Mouse (Mus musculus) embryonic facial prominence, embryonic 12.5 days (tissue): Measurements from ENCODE around the gene Prr5l. TPM values are rescaled to one million over a fixed set of nuclear protein-coding genes. Genes with fewer than 3 reads are reported as not detected.
"Not testable (repeated sequence)": the region's sequence is repeated elsewhere in the genome, so short reads cannot be mapped to it uniquely, and the experiment has no call there.

Experiments
- ATAC-seq: fragments of 200-750 bp; cut with Nextera tagmentation; 2 replicates; pipeline ENCODE4 v1.8.0; 2017; ENCODE audit not compliant: insufficient number of reproducible peaks, insufficient read depth, low FRiP score, low TSS enrichment
- H3K27ac ChIP-seq: fragments of 300-500 bp; sonication (generic); 2 replicates; pipeline ENCODE4 v1.5.1; 2016; ENCODE audit warnings: mild to moderate bottlenecking
- H3K27me3 ChIP-seq: fragments of 300-500 bp; sonication (generic); 2 replicates; pipeline ENCODE4 v1.6.1; 2016; ENCODE audit warnings: mild to moderate bottlenecking, moderate library complexity
- H3K36me3 ChIP-seq: fragments of 300-500 bp; sonication (generic); 2 replicates; pipeline ENCODE4 v1.6.1; 2016; ENCODE audit warnings: mild to moderate bottlenecking
- H3K4me1 ChIP-seq: fragments of 300-500 bp; sonication (generic); 2 replicates; pipeline ENCODE4 v1.6.1; 2016
- H3K4me2 ChIP-seq: fragments of 300-500 bp; sonication (generic); replicated peaks from 2 replicates; pipeline ENCODE4 v1.6.1; 2016; ENCODE audit warnings: mild to moderate bottlenecking, moderate library complexity
- H3K4me3 ChIP-seq: fragments of 300-500 bp; sonication (generic); 2 replicates; pipeline ENCODE4 v1.5.1; 2016; ENCODE audit warnings: mild to moderate bottlenecking
- H3K9ac ChIP-seq: fragments of 300-500 bp; sonication (generic); 2 replicates; pipeline ENCODE4 v1.6.1; 2016; ENCODE audit warnings: mild to moderate bottlenecking, moderate library complexity
- H3K9me3 ChIP-seq: fragments of 300-500 bp; sonication (generic); 2 replicates; pipeline ENCODE4 v1.6.1; 2016; ENCODE audit warnings: mild to moderate bottlenecking, moderate library complexity
- WGBS: fragments of 180-500 bp; shearing (Covaris S2); methylation state at CpG from one replicate; pipeline ENCODE4 v1.1.7; 2016; 5-methylcytosine and 5-hydroxymethylcytosine counted together
- polyA plus RNA-seq: library from polyadenylated mRNA; unstranded; fragments of >200 nt; fragmentation: Nextera tagmentation; extraction: Ambion mirVana; gene quantifications from 2 replicates; pipeline ENCODE4 v1.2.1, GENCODE M21; 2016

The Prr5l gene
- polyA plus RNA-seq, 1 experiment from 2014 or later, result 21.4 TPM

DNA sequence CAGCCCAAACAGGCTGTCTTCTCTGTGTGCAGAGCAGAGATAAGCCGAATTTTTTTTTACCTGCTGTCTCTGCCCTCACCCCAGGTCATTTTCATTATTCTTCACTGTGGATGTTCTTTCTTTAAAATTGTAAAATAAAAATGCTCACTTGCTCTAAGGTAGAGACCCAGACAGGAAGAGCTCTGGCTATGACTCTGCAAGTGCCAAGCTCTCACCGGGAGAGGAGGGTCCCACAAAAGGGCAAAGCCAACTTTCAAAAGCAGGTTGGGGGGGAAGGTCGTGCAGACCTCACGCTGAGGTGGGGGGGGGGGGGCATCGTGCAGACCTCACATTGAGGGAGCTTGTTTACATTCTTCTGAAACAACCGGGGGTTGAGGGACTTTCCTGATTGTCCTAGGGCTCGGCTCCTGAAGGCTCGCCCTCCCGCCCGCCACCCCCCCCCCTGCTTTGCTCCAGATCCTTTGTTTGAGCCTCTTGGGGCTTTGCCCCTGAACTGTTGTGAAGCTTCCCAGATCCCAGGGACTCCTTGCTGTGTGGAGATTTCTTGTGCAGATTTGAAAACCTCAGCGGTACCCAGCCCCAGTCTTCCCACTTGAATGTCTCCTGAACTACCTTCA lies 127.8 kb downstream of the Prr5l start:
- 6% methylated on average over 11 of the region's 11 CpGs for WGBS
- no peak for ATAC-seq
- no peaks in the 10 kb centered on the region for H3K27me3 ChIP-seq
- peak overlapping the region; percentile 30; the same call in 1 of the 2 replicates for H3K9ac ChIP-seq
- peak overlapping the region; percentile 84 for H3K27ac ChIP-seq
- peaks cover 63% of the 10 kb centered on the region for H3K4me1 ChIP-seq
- no peak overlapping the region for H3K4me3 ChIP-seq
- no peaks in the 10 kb centered on the region for H3K36me3 ChIP-seq
- H3K9me3 ChIP-seq, result no peaks in the 10 kb centered on the region
- H3K4me2 ChIP-seq, result peak overlapping the region; percentile 43

DNA sequence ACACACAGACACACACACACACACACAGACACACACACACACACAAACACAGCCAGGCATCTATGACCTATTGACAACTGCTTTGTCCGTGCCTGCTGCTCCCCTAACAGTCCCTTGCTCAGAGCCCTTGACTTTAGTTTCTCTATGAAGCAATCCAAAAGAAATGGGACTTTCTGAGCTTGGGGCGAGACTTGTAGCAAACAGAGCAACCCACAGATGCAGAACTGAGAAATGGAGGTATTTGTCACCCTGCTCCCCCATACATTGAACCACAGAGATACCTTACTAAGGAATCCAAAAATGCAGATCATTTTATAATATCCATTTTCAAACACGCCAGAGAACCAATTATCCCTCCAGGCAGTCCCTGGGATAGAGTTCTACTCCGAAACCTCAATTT lies 128.4 kb downstream of the Prr5l start:
- Histone ChIP-seq H3K27me3 (no peaks in the 10 kb centered on the region), H3K4me2 (peak overlapping the region; percentile 43), H3K27ac (peak overlapping the region; percentile 84; the same call in 1 of the 2 replicates), H3K4me1 (peaks cover 64% of the 10 kb centered on the region), H3K4me3 (no peak overlapping the region), H3K9ac (no peak overlapping the region), H3K36me3 (no peaks in the 10 kb centered on the region), H3K9me3 (no peaks in the 10 kb centered on the region)
- no peak for ATAC-seq
- 25% methylated on average over 4 of the region's 4 CpGs for WGBS

DNA sequence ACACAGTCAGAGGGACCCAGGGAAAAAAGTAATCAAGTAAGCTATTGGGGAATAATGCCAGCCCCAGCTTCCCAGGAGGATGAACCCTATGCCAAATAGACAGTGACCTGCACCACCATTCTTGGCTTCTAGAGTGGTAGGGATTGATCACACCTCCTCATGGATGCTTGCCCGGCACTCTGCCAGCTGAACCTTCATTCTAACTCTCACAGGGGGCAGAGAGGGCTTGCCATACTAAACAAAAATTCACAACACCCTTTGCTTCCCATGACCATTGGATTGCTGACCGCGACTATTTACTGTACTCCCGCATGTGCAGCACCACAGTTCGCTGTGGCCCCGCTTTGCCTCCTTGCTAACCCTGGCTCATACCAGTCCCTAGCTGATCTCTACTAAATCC lies 129.8 kb downstream of the Prr5l start:
- no peak overlapping the region for H3K4me2 ChIP-seq
- no peak overlapping the region for H3K9ac ChIP-seq
- no peaks in the 10 kb centered on the region for H3K27me3 ChIP-seq
- ATAC-seq, result no peak
- no peaks in the 10 kb centered on the region for H3K9me3 ChIP-seq
- H3K27ac ChIP-seq, result no peak overlapping the region
- H3K4me1 ChIP-seq, result peaks cover 64% of the 10 kb centered on the region
- H3K4me3 ChIP-seq, result no peak overlapping the region
- H3K36me3 ChIP-seq, result no peaks in the 10 kb centered on the region
- 95% methylated on average over 6 of the region's 6 CpGs for WGBS

DNA sequence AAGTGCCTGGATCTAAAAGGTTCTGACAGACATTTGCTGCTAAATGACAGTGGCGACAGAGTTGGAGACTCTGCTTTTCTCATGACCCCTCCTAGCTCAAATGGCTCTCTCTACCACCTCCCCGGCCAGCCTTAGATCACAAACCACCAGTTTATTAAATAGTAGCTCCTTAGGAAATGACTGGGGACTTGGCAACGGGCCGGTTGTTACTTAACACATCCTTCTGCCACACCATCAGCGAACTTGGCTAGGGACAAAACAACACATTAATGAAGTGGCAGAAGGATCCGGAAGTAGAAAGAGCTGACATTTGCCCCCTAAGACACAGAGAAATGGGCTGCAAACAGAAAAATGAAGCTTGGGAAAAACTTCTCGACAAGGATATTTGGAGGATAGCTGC lies 130.4 kb downstream of the Prr5l start:
- no peaks in the 10 kb centered on the region for H3K27me3 ChIP-seq
- no peak overlapping the region for H3K4me2 ChIP-seq
- no peak overlapping the region for H3K9ac ChIP-seq
- peaks cover 61% of the 10 kb centered on the region for H3K4me1 ChIP-seq
- H3K27ac ChIP-seq, result no peak overlapping the region; the same call in 1 of the 2 replicates
- no peaks in the 10 kb centered on the region for H3K36me3 ChIP-seq
- WGBS, result 78% methylated on average over 7 of the region's 7 CpGs
- no peak overlapping the region for H3K4me3 ChIP-seq
- no peak for ATAC-seq
- H3K9me3 ChIP-seq, result no peaks in the 10 kb centered on the region

DNA sequence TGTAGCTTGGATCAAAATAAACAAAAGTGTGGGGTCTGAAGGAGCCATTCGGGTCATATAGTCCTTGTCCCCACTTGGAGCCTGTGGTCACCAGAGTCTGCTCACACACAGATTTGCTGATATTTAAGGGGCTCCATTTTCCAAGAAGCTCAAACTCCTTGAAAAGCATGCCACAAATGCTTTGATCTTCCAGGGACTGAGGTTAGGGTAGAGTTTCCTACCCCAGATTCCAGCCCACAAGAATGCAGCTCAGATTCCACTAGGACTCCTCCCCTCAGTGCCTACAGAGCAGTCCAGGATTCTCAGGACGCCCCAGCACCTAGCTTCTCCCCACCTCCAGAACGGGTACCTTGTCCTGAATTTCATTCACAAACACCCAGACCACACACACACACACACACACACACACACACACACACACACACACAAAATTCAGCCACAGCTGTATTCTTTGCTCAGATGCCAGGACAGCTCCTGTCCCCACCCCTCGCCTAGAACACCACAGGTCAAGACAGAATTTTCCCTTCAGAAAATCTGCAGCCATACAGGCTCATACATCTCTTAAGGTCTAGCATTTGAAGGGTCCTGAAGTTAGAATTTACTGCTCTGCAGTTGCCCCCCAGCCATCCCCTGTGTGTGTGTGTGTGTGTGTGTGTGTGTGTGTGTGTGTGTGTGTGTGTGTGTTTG lies 131.4 kb downstream of the Prr5l start:
- Histone ChIP-seq H3K9ac (no peak overlapping the region), H3K9me3 (no peaks in the 10 kb centered on the region), H3K27ac (peak overlapping the region; percentile 77), H3K4me3 (no peak overlapping the region), H3K27me3 (no peaks in the 10 kb centered on the region), H3K4me1 (peaks cover 55% of the 10 kb centered on the region), H3K4me2 (no peak overlapping the region), H3K36me3 (no peaks in the 10 kb centered on the region)
- WGBS, result 8% methylated on average over 4 of the region's 4 CpGs
- ATAC-seq, result no peak

DNA sequence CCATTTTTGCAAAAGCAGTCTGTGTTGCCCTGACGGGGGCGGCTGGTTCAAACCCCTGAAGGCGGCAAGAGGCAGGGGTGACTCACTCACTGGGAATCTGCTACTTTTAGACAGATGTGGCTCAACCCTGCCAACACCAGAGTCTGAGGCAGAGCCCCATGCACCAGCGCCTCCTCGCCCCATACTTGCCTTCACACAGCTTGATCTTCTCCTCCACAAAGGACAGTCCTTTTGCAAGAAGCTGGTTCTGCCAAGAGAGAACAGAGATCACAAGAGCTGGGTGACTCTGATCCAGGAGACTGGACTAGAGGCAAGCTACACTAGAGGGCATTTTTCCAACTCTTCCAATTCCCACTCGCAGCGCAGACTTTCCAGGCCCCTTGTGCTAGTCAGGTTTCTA lies 136.3 kb downstream of the Prr5l start:
- no peak for ATAC-seq
- Histone ChIP-seq H3K9me3 (no peaks in the 10 kb centered on the region), H3K36me3 (0 out of 2 replicates have a peak, but pooled peaks cover 3% of the 10 kb centered on the region), H3K4me1 (peaks cover 15% of the 10 kb centered on the region), H3K27ac (no peak overlapping the region), H3K4me3 (no peak overlapping the region), H3K4me2 (no peak overlapping the region), H3K9ac (no peak overlapping the region), H3K27me3 (no peaks in the 10 kb centered on the region)
- WGBS, result 86% methylated on average over 7 of the region's 7 CpGs

DNA sequence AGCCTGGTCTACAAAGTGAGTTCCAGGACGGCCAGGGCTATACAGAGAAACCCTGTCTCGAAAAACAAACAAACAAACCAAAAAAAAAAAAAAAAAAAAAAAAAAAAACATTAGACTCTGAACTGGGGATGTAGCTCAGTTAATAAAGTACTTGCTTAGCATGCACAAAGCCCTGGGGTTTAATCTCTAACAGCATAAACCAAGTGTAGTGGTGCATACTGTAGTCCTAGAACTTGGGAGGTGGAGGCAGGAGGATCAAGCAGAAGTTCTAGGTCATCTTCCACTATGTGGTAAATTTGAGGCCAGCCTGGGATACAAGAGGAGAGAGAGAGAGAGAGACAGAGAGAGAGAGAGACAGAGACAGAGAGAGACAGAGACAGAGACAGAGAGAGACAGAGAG lies 137.2 kb downstream of the Prr5l start:
- ATAC-seq, H3K27ac ChIP-seq: not testable (repeated sequence)
- WGBS, result 100% methylated on average over 1 of the region's 2 CpGs

DNA sequence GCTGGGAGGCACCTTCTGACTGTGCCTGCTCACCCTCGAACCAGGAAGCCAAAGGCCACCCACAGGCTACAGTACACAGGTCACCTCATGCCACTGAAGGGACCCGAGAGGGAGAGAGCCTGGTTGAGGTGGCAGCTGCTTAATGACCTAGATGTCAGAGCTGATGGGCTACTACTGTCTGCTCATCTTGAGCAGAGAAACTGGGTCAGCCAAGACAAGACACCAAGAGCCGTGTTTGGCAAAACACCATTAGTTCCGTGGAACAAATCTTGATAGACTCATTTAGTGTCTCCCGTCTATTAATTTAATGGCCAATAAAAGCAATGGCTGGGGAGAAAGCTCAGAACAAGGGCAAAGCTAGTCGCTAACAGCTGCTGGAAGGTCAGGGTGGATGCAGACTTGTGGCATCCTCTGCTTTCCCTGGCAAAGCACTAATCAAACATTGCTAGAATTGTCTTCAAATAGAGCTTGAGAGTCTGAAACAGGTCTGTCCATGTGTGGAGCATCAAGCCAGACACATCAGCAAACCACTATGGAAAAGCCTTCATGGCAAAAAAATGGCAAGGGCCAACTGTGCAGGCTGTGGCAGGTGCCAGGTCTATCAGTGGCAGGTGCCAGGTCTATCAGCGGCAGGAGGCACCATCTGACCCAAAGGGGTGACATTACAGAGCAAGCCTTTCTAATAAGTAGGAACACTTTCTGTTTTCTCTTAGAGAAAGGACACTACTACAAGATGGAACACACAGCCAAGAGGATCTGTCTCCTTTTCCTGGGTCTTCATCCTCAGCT lies 140.6 kb downstream of the Prr5l start:
- ATAC-seq, result no peak
- H3K9me3 ChIP-seq, result no peaks in the 10 kb centered on the region
- H3K4me1 ChIP-seq, result peaks cover 11% of the 10 kb centered on the region
- no peak overlapping the region for H3K4me2 ChIP-seq
- H3K4me3 ChIP-seq, result no peak overlapping the region
- H3K27ac ChIP-seq, result no peak overlapping the region
- WGBS, result 84% methylated on average over 7 of the region's 7 CpGs
- H3K36me3 ChIP-seq, result 0 out of 2 replicates have a peak, but pooled peaks cover 3% of the 10 kb centered on the region
- H3K27me3 ChIP-seq, result no peaks in the 10 kb centered on the region
- H3K9ac ChIP-seq, result no peak overlapping the region

More for the DNA sequence above, 137.2 kb downstream of the Prr5l start:
- not testable (repeated sequence) for H3K4me1 ChIP-seq, H3K9ac ChIP-seq, H3K4me2 ChIP-seq, H3K36me3 ChIP-seq, H3K9me3 ChIP-seq, H3K4me3 ChIP-seq, H3K27me3 ChIP-seq

DNA sequence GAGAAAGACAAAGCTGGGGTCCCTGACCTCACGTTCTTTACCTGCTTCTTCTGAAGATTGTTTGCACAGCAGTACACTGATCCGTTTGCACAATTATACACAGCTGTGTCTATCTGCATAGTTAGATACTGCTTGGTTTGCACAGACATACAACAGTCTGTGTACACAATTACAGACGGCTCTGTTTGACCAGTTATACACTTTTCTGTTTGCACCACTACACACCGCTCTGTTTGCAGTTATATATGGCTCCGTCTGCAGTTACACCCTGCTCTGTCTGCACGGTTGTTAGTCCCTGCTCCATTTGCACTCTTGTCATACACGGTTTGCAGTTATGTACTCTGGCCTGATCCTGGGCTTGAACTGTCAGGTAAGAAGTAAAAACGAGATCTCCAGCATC lies 141.2 kb downstream of the Prr5l start:
- ATAC-seq, result no peak
- H3K4me1 ChIP-seq, result peaks cover 11% of the 10 kb centered on the region
- H3K9ac ChIP-seq, result no peak overlapping the region
- 74% methylated on average over 8 of the region's 8 CpGs for WGBS
- H3K9me3 ChIP-seq, result no peaks in the 10 kb centered on the region
- no peaks in the 10 kb centered on the region for H3K27me3 ChIP-seq
- H3K4me3 ChIP-seq, result no peak overlapping the region
- no peak overlapping the region for H3K4me2 ChIP-seq
- H3K27ac ChIP-seq, result no peak overlapping the region
- 0 out of 2 replicates have a peak, but pooled peaks cover 3% of the 10 kb centered on the region for H3K36me3 ChIP-seq

DNA sequence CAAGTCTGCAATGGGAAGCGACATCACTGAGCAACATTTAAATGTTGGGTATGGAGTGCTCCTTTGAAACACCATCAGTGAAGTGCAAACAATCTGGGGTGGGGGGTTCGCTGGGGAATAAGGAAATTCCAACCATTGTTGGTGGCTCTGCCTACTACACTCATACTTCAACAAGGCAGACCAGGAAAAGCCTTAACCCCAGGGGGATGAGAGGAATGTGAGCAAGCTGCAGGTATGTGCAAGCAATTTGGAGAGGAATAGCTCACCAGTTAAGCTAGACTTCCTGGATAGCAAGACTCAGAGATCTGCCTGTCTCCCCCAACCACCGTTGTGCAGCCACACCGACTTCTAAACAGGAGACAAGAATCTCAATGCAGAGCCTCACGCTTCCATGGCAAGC lies 142.9 kb downstream of the Prr5l start:
- Histone ChIP-seq H3K9ac (no peak overlapping the region), H3K4me1 (peaks cover 11% of the 10 kb centered on the region), H3K9me3 (no peaks in the 10 kb centered on the region), H3K4me3 (no peak overlapping the region), H3K4me2 (no peak overlapping the region), H3K27ac (no peak overlapping the region), H3K27me3 (no peaks in the 10 kb centered on the region), H3K36me3 (0 out of 2 replicates have a peak, but pooled peaks cover 3% of the 10 kb centered on the region)
- no peak for ATAC-seq
- WGBS, result 61% methylated on average over 5 of the region's 5 CpGs

DNA sequence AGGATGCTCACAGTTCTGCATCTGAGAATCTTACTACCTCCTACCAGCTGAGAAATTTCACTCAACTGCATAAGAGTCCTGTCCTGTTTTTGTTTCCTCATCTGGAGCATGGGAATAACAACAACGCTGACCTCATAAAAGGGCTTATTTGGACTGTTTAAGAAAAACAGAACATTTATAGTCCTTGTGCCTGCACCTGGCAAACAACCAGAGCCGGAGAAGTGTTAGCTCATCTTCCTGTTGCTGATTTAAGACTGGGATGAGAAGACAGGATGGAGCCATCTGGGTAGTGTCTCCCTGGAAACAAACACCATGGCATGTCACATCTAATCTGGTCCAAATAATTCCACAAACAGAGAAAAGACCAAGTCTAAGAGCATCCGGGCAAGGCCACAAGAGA lies 149.3 kb downstream of the Prr5l start:
- Histone ChIP-seq H3K27ac (no peak overlapping the region), H3K4me3 (no peak overlapping the region), H3K9ac (no peak overlapping the region), H3K9me3 (no peaks in the 10 kb centered on the region), H3K27me3 (no peaks in the 10 kb centered on the region), H3K4me1 (no peaks in the 10 kb centered on the region), H3K4me2 (no peak overlapping the region), H3K36me3 (peaks cover 18% of the 10 kb centered on the region; the same call in 1 of the 2 replicates)
- WGBS, result 90% methylated on average over 3 of the region's 3 CpGs
- no peak for ATAC-seq
